Mouse (Mus musculus): ENCODE measurements around the gene Ccdc13. TPM values are rescaled to one million over a fixed set of nuclear protein-coding genes. Genes with fewer than 3 reads are reported as not detected.

Gene Ccdc13
- total and polyA plus RNA-seq, 2 experiments from 2014 or later, result 3.0 to 4.8 TPM

- TF ChIP-seq CTCF (IDR thresholded peaks at IDR 0.05), result no peak
- Histone ChIP-seq H3K36me3 (ENCODE audit: insufficient read depth, low read length) (no peaks in the 10 kb centered on the region), H3K4me3 (ENCODE audit: low read depth, low read length) (no peak overlapping the region), H3K27ac (ENCODE audit: low read depth, low read length) (no peak overlapping the region), H3K9ac (replicated peaks; ENCODE audit: low read length, poor library complexity, severe bottlenecking) (no peak overlapping the region), H3K4me2 (ENCODE audit: low read depth, low read length, poor library complexity, severe bottlenecking) (no peak overlapping the region), H3K27me3 (ENCODE audit: insufficient read depth, low read length) (no peaks in the 10 kb centered on the region), H3K9me3 (ENCODE audit: low read length) (no peaks in the 10 kb centered on the region), H3K4me1 (ENCODE audit: insufficient read depth, low read length) (0 out of 2 replicates have a peak, but pooled peaks cover 2% of the 10 kb centered on the region)
- ATAC-seq (ENCODE audit: low FRiP score) (no peak), DNase-seq (ENCODE audit: low spot score) (no peak)
- 95% methylated on average over 6 of the region's 6 CpGs for WGBS
These were observed 1.3 kb downstream of the Ccdc13 start for GRCm38 (mm10) chr9:121838008-121838407.

GRCm38 (mm10) chr9:121833825-121834224, 5.4 kb downstream of the Ccdc13 start:
- WGBS, result 83% methylated on average over 11 of the region's 11 CpGs
- TF ChIP-seq CTCF (IDR thresholded peaks at IDR 0.05), result no peak
- Histone ChIP-seq H3K9me3 (ENCODE audit: low read length) (no peaks in the 10 kb centered on the region), H3K4me3 (ENCODE audit: low read depth, low read length) (no peak overlapping the region), H3K9ac (replicated peaks; ENCODE audit: low read length, poor library complexity, severe bottlenecking) (no peak overlapping the region), H3K4me1 (ENCODE audit: insufficient read depth, low read length) (0 out of 2 replicates have a peak, but pooled peaks cover 2% of the 10 kb centered on the region), H3K27ac (ENCODE audit: low read depth, low read length) (no peak overlapping the region), H3K4me2 (ENCODE audit: low read depth, low read length, poor library complexity, severe bottlenecking) (no peak overlapping the region), H3K27me3 (ENCODE audit: insufficient read depth, low read length) (no peaks in the 10 kb centered on the region), H3K36me3 (ENCODE audit: insufficient read depth, low read length) (no peaks in the 10 kb centered on the region)
- ATAC-seq (ENCODE audit: low FRiP score), result no peak
- no peak for DNase-seq (ENCODE audit: low spot score)

GRCm38 (mm10) chr9:121830956-121831293, 8.3 kb downstream of the Ccdc13 start:
- Histone ChIP-seq H3K9ac (replicated peaks; ENCODE audit: low read length, poor library complexity, severe bottlenecking) (no peak overlapping the region), H3K4me1 (ENCODE audit: insufficient read depth, low read length) (no peaks in the 10 kb centered on the region), H3K27ac (ENCODE audit: low read depth, low read length) (no peak overlapping the region), H3K4me2 (ENCODE audit: low read depth, low read length, poor library complexity, severe bottlenecking) (no peak overlapping the region), H3K9me3 (ENCODE audit: low read length) (no peaks in the 10 kb centered on the region), H3K27me3 (ENCODE audit: insufficient read depth, low read length) (no peaks in the 10 kb centered on the region), H3K36me3 (ENCODE audit: insufficient read depth, low read length) (no peaks in the 10 kb centered on the region), H3K4me3 (ENCODE audit: low read depth, low read length) (no peak overlapping the region)
- peak; percentile 85 for DNase-seq (ENCODE audit: low spot score)
- 26% methylated on average over 6 of the region's 6 CpGs for WGBS
- ATAC-seq (ENCODE audit: low FRiP score), result peak; percentile 52
- TF ChIP-seq CTCF (IDR thresholded peaks at IDR 0.05), result peak; percentile 95

GRCm38 (mm10) chr9:121830243-121830955, 8.9 kb downstream of the Ccdc13 start:
- Histone ChIP-seq H3K27me3 (ENCODE audit: insufficient read depth, low read length) (no peaks in the 10 kb centered on the region), H3K36me3 (ENCODE audit: insufficient read depth, low read length) (no peaks in the 10 kb centered on the region), H3K4me2 (ENCODE audit: low read depth, low read length, poor library complexity, severe bottlenecking) (no peak overlapping the region), H3K4me3 (ENCODE audit: low read depth, low read length) (no peak overlapping the region), H3K9me3 (ENCODE audit: low read length) (no peaks in the 10 kb centered on the region), H3K4me1 (ENCODE audit: insufficient read depth, low read length) (no peaks in the 10 kb centered on the region), H3K27ac (ENCODE audit: low read depth, low read length) (no peak overlapping the region), H3K9ac (replicated peaks; ENCODE audit: low read length, poor library complexity, severe bottlenecking) (no peak overlapping the region)
- DNase-seq (ENCODE audit: low spot score) (peak; percentile 60), ATAC-seq (ENCODE audit: low FRiP score) (no peak)
- 78% methylated on average over 6 of the region's 6 CpGs for WGBS
- TF ChIP-seq CTCF (IDR thresholded peaks at IDR 0.05), result peak; percentile 64

GRCm38 (mm10) chr9:121829270-121829992, 9.8 kb downstream of the Ccdc13 start:
- Histone ChIP-seq H3K4me2 (ENCODE audit: low read depth, low read length, poor library complexity, severe bottlenecking) (no peak overlapping the region), H3K4me1 (ENCODE audit: insufficient read depth, low read length) (no peaks in the 10 kb centered on the region), H3K9me3 (ENCODE audit: low read length) (no peaks in the 10 kb centered on the region), H3K36me3 (ENCODE audit: insufficient read depth, low read length) (no peaks in the 10 kb centered on the region), H3K9ac (replicated peaks; ENCODE audit: low read length, poor library complexity, severe bottlenecking) (no peak overlapping the region), H3K27me3 (ENCODE audit: insufficient read depth, low read length) (no peaks in the 10 kb centered on the region), H3K27ac (ENCODE audit: low read depth, low read length) (no peak overlapping the region), H3K4me3 (ENCODE audit: low read depth, low read length) (no peak overlapping the region)
- ATAC-seq (ENCODE audit: low FRiP score) (no peak), DNase-seq (ENCODE audit: low spot score) (no peak)
- WGBS, result 73% methylated on average over 7 of the region's 7 CpGs
- TF ChIP-seq CTCF (IDR thresholded peaks at IDR 0.05), result no peak

GRCm38 (mm10) chr9:121828314-121828713, 10.9 kb downstream of the Ccdc13 start:
- Histone ChIP-seq H3K9me3 (ENCODE audit: low read length) (no peaks in the 10 kb centered on the region), H3K4me1 (ENCODE audit: insufficient read depth, low read length) (no peaks in the 10 kb centered on the region), H3K9ac (replicated peaks; ENCODE audit: low read length, poor library complexity, severe bottlenecking) (no peak overlapping the region), H3K27ac (ENCODE audit: low read depth, low read length) (no peak overlapping the region), H3K4me3 (ENCODE audit: low read depth, low read length) (no peak overlapping the region), H3K36me3 (ENCODE audit: insufficient read depth, low read length) (no peaks in the 10 kb centered on the region), H3K4me2 (ENCODE audit: low read depth, low read length, poor library complexity, severe bottlenecking) (no peak overlapping the region), H3K27me3 (ENCODE audit: insufficient read depth, low read length) (no peaks in the 10 kb centered on the region)
- ATAC-seq (ENCODE audit: low FRiP score) (no peak), DNase-seq (ENCODE audit: low spot score) (no peak)
- no peak for TF ChIP-seq CTCF (IDR thresholded peaks at IDR 0.05)
- WGBS, result 75% methylated on average over 6 of the region's 6 CpGs

Measured in midbrain, postnatal 0 days (tissue).